Mouse (Mus musculus) c-Kit-positive CD71-negative TER-119-negative erythroid progenitor cells, embryonic 14.5 days (primary cell): ENCODE results near the gene Mtfr2.

Experiments used
- DNase-seq: peaks from one replicate; pipeline ENCODE4 v3.0.0-alpha.2; 2013; ENCODE audit warnings: low read depth

Gene Mtfr2

DNA sequence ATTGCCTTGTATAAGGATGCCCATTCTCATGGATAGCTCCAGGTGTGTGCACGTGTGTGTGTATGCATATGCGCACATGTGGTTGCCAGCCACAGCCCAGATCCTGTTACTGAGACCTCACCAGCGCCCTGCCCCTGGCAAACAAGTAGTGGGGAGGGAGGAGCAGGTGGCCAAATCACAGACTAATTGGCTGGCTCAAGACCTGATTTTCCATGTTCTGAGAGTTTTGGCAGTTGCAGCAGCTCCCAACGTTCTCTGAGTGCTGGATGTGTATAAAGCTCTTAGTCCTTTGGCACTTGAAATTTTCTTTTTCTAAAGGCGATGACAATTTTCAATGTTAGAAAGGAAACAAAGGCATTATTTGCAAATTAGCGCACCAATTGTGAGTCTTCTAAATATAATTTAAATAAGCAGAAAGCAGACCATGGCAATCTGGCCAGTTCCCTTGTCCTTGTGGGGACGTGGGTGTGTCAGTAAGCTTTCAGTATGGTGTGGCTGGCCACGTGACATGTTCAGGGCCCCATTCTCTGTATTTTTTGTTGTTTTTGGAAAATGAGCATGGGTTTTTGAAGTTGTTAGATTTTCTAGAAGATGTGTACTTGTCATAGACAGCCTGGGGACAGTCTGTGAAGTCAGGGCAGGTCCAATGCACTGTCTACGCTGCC is 31.6 kb downstream of the Mtfr2 start:
- no peak for DNase-seq

DNA sequence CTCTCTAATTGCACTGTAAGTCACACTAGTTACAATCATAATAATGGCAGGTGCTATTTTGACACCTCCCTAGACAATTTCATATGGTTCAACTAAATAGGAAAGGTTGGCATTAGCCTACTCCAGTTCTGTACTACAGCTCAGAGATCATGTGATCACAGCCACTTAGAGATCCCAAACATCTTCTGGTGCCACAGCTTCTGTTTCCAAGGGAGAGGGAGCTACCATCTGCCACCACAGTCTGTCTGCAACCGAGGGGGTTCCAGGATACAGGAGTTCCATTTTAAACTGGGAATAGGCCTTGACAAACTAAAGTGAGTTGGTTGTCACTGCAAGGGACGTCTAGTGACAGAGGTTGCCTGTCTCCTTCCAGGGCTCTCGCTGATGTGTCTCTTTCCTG is 33.2 kb downstream of the Mtfr2 start:
- no peak for DNase-seq

DNA sequence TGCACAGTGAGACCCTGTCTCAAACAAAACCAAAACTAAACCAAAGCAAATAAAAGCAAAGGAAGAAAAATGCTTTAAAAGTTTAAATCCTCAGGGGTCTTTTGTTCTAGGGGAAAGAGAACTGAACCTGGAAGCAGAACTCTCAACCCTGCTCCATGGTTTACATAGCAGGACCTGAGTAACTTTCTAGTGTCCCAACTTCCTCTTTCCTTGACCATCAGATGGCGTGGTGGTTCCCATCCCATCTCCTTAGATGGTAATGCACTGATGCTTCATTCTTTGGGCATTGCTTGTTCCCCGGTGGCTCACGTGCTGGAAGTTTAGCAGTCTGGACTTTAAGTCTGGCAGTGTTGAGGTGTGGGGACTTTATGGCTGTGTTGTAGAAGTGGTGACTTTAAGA is 33.8 kb downstream of the Mtfr2 start:
- no peak for DNase-seq

DNA sequence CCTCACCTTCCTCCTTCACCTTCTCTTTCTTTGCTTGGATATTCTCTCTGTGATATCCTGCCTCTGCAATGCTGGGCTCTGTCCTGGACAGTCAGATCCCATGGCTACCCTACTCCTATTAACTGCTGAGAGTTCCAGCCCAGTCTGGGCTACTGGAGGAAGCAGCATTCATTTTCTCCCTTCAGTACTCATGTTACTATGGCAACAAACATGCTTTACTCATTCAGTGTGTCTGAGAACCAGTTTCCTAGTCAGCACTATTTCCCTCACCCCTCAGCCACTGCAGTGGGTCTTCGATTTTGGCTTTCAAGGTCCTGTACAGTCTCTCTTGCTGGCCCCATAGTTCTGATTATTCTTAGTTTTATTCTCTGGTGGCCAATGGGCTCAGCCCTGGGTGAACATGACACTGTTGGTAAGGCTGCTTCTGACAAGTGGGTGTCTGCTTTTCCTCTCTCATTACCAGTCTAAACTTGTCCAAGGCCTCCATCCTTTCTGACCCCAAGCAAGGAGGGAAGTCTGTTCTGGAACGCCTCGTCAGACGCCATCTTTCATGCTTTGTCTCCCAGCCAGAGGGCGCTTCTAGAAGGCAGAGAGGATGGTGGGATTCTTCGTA is 35.3 kb downstream of the Mtfr2 start:
- no peak for DNase-seq

DNA sequence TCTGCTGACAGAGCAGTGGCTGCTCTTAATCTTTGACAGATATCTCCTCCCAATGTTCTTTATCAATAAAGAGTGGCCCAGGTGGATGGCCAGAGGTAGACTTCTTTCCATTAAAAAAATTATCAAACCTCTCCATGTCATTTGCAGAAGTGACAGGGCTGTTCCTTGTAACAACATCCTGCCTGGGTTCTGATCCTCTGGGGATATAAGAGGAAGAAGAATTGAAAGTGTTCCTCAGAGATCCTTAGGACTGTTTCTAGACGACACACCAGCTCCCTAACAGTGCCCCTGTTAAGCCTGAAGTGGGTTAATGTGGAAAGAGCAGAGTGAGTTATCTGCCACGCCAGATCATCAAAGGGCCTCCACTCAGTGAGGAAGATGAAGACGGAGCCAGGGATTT is 43.0 kb downstream of the Mtfr2 start:
- no peak for DNase-seq

DNA sequence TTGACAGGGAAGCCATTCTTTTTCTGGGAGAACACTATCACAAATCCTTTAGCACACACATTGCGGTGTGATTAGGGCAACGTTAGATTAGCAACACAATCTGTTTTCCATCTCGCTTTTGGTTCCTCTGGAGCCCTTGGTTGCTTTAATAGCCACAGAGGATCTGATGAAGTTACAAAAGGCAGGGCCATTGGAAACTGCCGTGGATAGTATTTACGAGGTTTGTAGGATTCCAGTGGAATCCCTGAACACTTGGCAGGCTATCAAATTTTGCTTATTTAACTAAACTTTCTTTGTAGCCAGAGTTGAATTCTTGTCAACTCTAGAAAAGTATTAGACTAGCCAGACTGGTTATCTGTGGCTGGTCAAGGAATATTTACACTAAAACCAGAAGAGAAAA is 47.2 kb downstream of the Mtfr2 start:
- DNase-seq = no peak

DNA sequence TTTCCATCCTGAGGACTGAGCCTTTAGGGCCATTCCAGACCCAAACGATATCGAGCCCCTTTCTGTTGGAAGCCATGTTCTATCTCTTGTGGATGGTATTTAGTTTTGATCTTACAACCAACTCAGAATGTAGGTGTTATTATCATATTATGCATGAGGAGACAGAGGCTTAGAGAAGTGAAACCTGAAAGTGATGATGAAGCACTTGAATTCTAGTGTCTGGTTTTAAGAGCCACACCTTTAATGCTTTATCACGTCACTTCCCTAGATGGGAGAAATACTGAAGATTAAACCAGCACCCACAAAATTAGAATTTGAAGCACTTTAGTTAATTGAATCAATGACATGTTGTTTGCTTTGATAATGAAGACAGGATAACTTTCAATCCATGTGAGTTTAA is 48.2 kb downstream of the Mtfr2 start:
- no peak for DNase-seq

DNA sequence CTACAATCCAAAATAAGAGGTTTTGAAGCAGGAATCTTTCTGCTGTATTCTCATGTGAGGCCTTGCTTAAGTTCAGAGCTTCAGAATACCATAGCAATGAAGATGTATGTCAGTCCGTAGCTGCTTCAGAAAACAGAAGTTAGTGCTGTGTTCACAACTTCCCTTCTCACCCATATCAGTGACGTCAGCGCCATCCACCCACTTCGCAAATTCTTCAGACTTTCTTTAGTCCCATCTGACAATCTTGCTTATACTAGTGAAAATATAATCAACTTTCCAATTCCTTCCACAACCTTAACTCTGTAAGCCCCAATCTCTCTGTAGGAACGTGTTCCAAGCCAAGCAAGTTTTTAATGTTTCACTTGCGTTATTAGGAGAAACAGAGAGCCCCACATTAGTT is 50.7 kb downstream of the Mtfr2 start:
- DNase-seq = peak; percentile 22

DNA sequence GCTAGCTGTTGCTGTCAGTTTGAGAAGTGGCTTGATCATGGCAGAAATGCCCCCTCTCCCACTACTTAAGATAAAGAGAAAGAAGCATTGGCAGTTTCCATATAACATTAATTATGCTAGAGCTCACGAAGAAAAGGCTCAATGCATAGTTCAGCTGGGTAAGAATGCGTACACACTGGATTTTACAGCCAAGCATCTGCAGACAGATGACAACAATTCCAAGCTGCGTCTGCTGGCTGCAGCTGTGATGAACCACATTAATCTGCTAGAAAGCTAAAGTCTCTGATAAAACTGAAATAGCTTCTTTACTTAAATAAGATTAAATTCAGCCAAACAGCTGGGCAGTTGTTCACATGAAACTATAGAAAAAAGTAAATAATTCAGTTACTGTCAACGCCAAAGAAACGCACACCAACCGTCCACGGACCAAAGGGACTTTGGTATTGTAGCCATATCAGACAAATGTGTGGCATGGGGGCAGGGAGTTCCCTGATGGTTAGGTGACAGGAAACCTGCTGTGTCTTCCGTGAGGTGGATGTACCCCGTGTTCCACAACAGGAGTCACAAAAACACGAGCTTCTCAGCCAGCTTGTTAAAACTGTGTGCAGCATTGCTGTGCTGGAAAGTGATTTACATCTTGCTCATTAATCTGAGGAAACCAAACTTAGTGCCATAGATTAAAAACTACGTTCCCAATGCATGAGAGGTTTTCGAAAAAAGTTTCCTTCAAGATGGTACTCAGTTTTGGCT is 51.2 kb downstream of the Mtfr2 start:
- DNase-seq = no peak

DNA sequence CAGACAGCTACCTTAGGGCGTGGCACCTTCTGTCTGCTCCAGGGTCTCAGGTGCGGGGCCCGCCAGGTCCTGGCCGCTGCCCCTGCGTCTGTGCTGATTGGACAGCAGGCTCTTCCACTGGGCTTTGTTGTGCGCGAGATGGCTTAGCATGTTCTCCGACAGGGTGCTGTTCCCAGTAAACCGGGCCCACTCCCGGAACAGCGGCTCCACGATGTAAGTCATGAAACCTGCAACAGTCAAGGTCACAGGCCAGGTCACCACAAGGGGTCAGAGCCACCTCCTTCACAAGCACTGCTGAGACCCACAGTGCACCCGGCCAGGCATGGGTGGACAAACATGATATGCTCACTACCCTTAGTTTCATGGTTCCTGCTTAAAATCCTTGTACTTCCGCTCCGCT is 52.8 kb downstream of the Mtfr2 start:
- DNase-seq = no peak

DNA sequence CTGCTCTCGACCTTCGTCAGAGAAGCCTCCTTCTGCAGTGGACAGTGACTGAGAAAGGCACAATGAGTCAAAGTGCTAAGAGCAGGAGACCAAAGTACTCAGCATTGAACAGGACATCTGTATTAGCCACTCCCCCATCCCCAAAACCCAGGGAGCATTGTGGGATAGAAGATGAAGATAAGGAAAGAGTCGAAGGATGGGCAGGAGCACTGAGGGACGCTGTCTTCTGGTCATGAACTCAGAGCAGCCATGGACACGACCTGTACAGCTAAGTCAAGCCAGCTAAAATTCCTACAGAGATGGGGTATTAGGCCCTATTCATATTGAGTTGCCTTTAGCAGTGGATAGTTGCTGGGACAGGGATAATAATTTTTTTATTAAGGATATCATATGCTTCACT is 55.4 kb downstream of the Mtfr2 start:
- DNase-seq = no peak

DNA sequence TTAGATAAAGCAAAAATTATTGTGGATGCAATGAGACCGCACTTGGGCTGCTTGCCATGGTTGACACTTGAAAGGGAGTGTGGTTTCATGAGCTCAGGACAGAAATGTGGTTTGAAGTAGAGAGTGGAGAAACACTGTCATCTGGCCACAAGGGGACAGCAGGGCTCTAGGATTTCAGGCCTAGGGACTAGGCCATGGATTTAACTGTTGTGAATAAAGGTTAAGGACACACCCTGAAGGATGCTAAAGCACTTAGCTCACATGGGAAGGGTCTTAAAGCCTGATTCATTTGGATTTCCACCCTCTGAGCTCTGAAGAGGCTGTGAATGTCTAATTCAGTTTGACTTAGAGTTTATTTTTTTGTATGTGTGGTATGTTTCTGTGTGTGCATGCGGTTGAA is 57.9 kb downstream of the Mtfr2 start:
- DNase-seq = no peak

DNA sequence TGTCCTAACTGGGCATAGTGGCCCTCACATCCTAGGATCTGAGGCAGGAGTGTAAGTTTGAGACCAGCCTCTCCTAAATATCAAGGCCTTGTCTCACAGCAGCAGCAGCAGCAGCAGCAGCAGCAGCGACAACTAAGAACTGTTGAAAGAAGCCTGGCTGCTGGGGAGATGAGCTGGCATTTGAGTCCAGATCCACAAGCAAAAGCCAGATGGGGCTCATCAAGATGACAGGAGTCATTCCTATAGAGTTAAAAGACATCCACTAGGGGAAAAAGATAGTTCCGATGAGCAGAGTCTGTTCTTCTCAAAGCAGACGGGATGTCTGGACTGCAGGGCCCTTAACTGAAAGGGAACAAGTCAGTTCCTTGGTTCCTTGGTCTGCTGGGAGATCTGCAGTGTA is 60.8 kb downstream of the Mtfr2 start:
- DNase-seq = no peak

DNA sequence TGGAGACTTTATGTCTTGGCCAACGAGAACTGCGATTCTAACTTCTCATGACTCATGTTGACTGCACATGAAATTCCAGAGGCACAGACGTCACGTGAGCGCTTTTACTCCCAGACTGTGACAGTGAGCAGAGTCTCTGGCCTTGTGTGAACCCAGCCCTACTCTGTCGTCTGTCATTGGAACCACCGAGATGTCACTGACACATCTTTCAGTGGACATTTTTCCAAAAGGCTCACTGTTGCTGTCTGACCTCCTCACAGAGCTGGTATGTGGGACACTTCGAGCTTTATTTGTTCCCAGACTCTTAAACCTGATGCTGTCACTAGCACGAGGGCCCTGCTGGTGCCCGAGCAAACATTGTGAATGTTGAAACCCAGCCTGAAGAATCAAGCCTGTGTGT is 61.6 kb downstream of the Mtfr2 start:
- DNase-seq = no peak
